Mouse (Mus musculus) lung, embryonic 15.5 days (tissue): ENCODE measurements at regions not wholly inside any gene's neighbourhood (a gene's known extent, or its start where the extent isn't known, plus 50 kb on each side); places are given as distances from the start of the nearest gene placed in this dataset.

Experiments
- ATAC-seq: fragments of 200-750 bp; cut with Nextera tagmentation; 2 replicates; pipeline ENCODE4 v1.8.0; 2017; ENCODE audit warnings: moderate number of reproducible peaks, borderline replicate concordance; ENCODE audit not compliant: low FRiP score, low TSS enrichment; ENCODE audit errors: extremely low read depth
- H3K27ac ChIP-seq: fragments of 300-500 bp; sonication (generic); 2 replicates; pipeline ENCODE4 v1.5.1; 2015; ENCODE audit warnings: moderate library complexity, mild to moderate bottlenecking, inconsistent platforms
- H3K27me3 ChIP-seq: fragments of 300-500 bp; sonication (generic); 2 replicates; pipeline ENCODE4 v1.6.1; 2015; ENCODE audit warnings: inconsistent platforms
- H3K36me3 ChIP-seq: fragments of 300-500 bp; sonication (generic); 2 replicates; pipeline ENCODE4 v1.6.1; 2015; ENCODE audit warnings: inconsistent platforms
- H3K4me1 ChIP-seq: fragments of 300-500 bp; sonication (generic); 2 replicates; pipeline ENCODE4 v1.6.1; 2015; ENCODE audit warnings: inconsistent platforms
- H3K4me2 ChIP-seq: fragments of 300-500 bp; sonication (generic); 2 replicates; pipeline ENCODE4 v1.6.1; 2015; ENCODE audit warnings: inconsistent platforms, mild to moderate bottlenecking, moderate library complexity
- H3K4me3 ChIP-seq: fragments of 300-500 bp; sonication (generic); 2 replicates; pipeline ENCODE4 v1.5.1; 2015; ENCODE audit warnings: mild to moderate bottlenecking, inconsistent platforms
- H3K9ac ChIP-seq: fragments of 300-500 bp; sonication (generic); 2 replicates; pipeline ENCODE4 v1.6.1; 2015; ENCODE audit warnings: inconsistent platforms
- H3K9me3 ChIP-seq: fragments of 300-500 bp; sonication (generic); 2 replicates; pipeline ENCODE4 v1.6.1; 2016; ENCODE audit warnings: inconsistent platforms
- WGBS: fragments of 180-500 bp; shearing (Covaris S2); methylation state at CpG from one replicate; pipeline ENCODE4 v1.1.7; 2015; 5-methylcytosine and 5-hydroxymethylcytosine counted together

- Histone ChIP-seq H3K4me2 (no peak overlapping the region), H3K36me3 (no peaks in the 10 kb centered on the region), H3K4me1 (no peaks in the 10 kb centered on the region), H3K9me3 (no peaks in the 10 kb centered on the region), H3K4me3 (no peak overlapping the region), H3K27me3 (no peaks in the 10 kb centered on the region), H3K9ac (no peak overlapping the region), H3K27ac (no peak overlapping the region)
- 90% methylated on average over 3 of the region's 3 CpGs for WGBS
- ATAC-seq, result no peak
These were observed 168.6 kb downstream of the Insc start for GRCm38 (mm10) chr7:114912109-114912508.

DNA sequence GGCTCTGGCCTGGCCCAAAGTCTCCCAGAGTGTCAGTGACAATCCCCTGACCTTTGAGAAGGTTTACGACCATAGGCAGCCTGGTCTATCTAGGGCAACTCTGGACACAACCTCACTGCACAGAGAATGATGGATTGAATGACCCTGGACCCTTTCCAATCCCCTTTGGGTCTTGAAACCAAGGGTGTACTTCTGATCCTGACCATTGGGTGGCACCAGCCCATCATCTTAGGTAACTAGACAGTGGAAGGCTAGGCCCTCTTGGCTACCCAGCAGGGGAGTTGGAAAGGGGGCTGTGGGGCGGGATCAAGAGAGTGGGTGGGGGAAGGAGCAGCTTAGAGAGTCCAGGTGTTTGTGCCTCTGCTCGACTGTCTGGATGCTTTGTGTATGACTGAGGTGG is 178.7 kb downstream of the Insc start:
- 6% methylated on average over 3 of the region's 3 CpGs for WGBS

DNA sequence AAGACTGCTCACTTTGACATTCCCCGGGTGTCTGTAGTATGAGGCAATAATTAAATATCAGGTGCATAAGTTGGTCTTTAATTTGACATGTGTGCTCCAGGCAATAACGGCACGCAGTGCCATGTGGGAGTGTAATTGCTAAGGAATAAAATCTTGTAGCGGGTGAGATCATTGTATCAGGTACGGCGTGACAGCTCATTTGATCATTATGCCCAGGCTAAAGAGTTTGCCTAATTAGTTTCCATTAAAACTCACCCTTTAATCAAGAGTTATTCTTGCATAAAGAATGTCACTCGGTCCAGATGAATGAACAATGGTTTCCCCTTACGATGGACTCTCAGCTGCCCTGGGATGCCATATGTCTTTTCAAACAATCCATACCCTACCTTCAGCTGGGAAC is 190.4 kb downstream of the Insc start:
- 88% methylated on average over 8 of the region's 8 CpGs for WGBS
- no peaks in the 10 kb centered on the region for H3K36me3 ChIP-seq
- H3K4me3 ChIP-seq, result no peak overlapping the region
- H3K4me2 ChIP-seq, result no peak overlapping the region
- H3K9ac ChIP-seq, result no peak overlapping the region
- H3K27me3 ChIP-seq, result no peaks in the 10 kb centered on the region
- no peak for ATAC-seq
- H3K4me1 ChIP-seq, result no peaks in the 10 kb centered on the region
- no peaks in the 10 kb centered on the region for H3K9me3 ChIP-seq
- no peak overlapping the region for H3K27ac ChIP-seq

More for the DNA sequence above, 178.7 kb downstream of the Insc start:
- H3K4me1 ChIP-seq, result no peaks in the 10 kb centered on the region
- peak; percentile 59; the same call in 1 of the 2 replicates for ATAC-seq
- no peak overlapping the region for H3K27ac ChIP-seq
- no peaks in the 10 kb centered on the region for H3K36me3 ChIP-seq
- peaks cover 5% of the 10 kb centered on the region; the same call in 1 of the 2 replicates for H3K27me3 ChIP-seq
- H3K4me2 ChIP-seq, result no peak overlapping the region
- no peak overlapping the region for H3K9ac ChIP-seq
- H3K9me3 ChIP-seq, result no peaks in the 10 kb centered on the region
- H3K4me3 ChIP-seq, result no peak overlapping the region

- no peak overlapping the region for H3K27ac ChIP-seq
- no peak for ATAC-seq
- H3K4me1 ChIP-seq, result no peaks in the 10 kb centered on the region
- no peak overlapping the region for H3K4me3 ChIP-seq
- no peaks in the 10 kb centered on the region for H3K9me3 ChIP-seq
- no peak overlapping the region for H3K4me2 ChIP-seq
- H3K36me3 ChIP-seq, result no peaks in the 10 kb centered on the region
- H3K27me3 ChIP-seq, result no peaks in the 10 kb centered on the region
- no peak overlapping the region for H3K9ac ChIP-seq
These were observed 207.3 kb downstream of the Insc start for GRCm38 (mm10) chr7:114950759-114951158.

- H3K27ac ChIP-seq, result no peak overlapping the region
- H3K9me3 ChIP-seq, result no peaks in the 10 kb centered on the region
- no peak overlapping the region for H3K4me3 ChIP-seq
- ATAC-seq, result no peak
- no peak overlapping the region for H3K4me2 ChIP-seq
- no peaks in the 10 kb centered on the region for H3K27me3 ChIP-seq
- no peaks in the 10 kb centered on the region for H3K36me3 ChIP-seq
- H3K4me1 ChIP-seq, result no peaks in the 10 kb centered on the region
- 59% methylated on average over 5 of the region's 5 CpGs for WGBS
- H3K9ac ChIP-seq, result no peak overlapping the region
These were observed 219.7 kb downstream of the Insc start for GRCm38 (mm10) chr7:114963206-114963605.

DNA sequence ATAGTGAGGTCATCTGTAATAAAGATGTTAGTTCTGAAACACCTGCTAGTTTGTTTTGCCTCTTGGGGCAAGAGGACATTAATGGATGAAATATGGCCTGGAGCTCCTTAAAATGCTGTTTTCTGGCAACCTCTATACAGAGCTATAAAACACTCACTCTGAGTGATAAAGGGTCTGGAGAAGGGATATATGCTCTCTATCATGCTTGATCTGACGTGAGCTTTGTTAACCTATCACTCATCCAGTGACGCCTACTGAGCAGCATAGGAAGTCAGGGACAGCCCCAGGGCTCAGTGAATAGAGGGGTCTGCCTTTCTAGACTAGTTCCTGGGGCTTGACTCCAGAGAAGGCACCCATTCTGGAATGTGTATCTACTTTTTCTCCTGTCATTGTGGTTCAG is 222.4 kb downstream of the Insc start:
- no peak for ATAC-seq
- H3K4me1 ChIP-seq, result no peaks in the 10 kb centered on the region
- no peaks in the 10 kb centered on the region for H3K36me3 ChIP-seq
- H3K27me3 ChIP-seq, result no peaks in the 10 kb centered on the region
- H3K27ac ChIP-seq, result no peak overlapping the region
- H3K9ac ChIP-seq, result no peak overlapping the region
- H3K4me3 ChIP-seq, result no peak overlapping the region
- no peak overlapping the region for H3K4me2 ChIP-seq
- WGBS, result 36% methylated on average over 2 of the region's 2 CpGs
- H3K9me3 ChIP-seq, result no peaks in the 10 kb centered on the region

DNA sequence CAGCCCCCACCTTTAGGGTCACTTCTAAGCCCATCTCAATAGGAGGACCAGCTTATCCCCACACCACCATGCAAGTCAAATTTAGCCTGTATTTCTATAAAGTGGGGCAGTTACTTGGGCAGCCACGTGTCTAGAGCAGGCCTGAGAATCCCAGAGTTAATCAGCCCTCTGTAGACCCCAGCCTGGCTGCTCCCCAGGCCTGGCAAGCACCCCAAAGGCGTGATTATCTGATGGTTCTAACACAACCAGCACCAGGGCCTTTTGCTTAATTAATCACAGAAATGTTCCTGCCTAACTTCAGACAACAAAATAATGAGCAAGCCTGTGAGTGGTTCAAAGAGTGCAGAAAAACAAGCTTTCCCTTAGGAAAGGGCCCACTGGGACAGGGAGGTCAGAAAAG is 243.0 kb downstream of the Insc start:
- 45% methylated on average over 2 of the region's 2 CpGs for WGBS
- Histone ChIP-seq H3K4me1 (0 out of 2 replicates have a peak, but pooled peaks cover 4% of the 10 kb centered on the region), H3K27me3 (no peaks in the 10 kb centered on the region), H3K4me3 (no peak overlapping the region), H3K9me3 (no peaks in the 10 kb centered on the region), H3K9ac (no peak overlapping the region), H3K27ac (no peak overlapping the region), H3K36me3 (no peaks in the 10 kb centered on the region), H3K4me2 (no peak overlapping the region)
- ATAC-seq, result no peak

- ATAC-seq, result 0 out of 2 replicates have a peak, but pooled peaks have one; percentile 31
- no peaks in the 10 kb centered on the region for H3K27me3 ChIP-seq
- H3K4me1 ChIP-seq, result 0 out of 2 replicates have a peak, but pooled peaks cover 4% of the 10 kb centered on the region
- no peak overlapping the region for H3K9ac ChIP-seq
- WGBS, result 45% methylated on average over 5 of the region's 5 CpGs
- H3K4me2 ChIP-seq, result no peak overlapping the region
- no peaks in the 10 kb centered on the region for H3K9me3 ChIP-seq
- H3K27ac ChIP-seq, result 0 out of 2 replicates have a peak overlapping the region, but pooled peaks have one; percentile 20
- H3K4me3 ChIP-seq, result no peak overlapping the region
- no peaks in the 10 kb centered on the region for H3K36me3 ChIP-seq
These were observed 247.8 kb downstream of the Insc start for GRCm38 (mm10) chr7:114991255-114991654.

GRCm38 (mm10) chr7:114992440-114992839 is 248.9 kb downstream of the Insc start:
- no peaks in the 10 kb centered on the region for H3K36me3 ChIP-seq
- no peaks in the 10 kb centered on the region for H3K27me3 ChIP-seq
- H3K9me3 ChIP-seq, result no peaks in the 10 kb centered on the region
- no peak overlapping the region for H3K9ac ChIP-seq
- H3K4me2 ChIP-seq, result no peak overlapping the region
- 75% methylated on average over 3 of the region's 3 CpGs for WGBS
- no peak overlapping the region for H3K27ac ChIP-seq
- H3K4me3 ChIP-seq, result no peak overlapping the region
- H3K4me1 ChIP-seq, result 0 out of 2 replicates have a peak, but pooled peaks cover 4% of the 10 kb centered on the region
- peak; percentile 75; the same call in 1 of the 2 replicates for ATAC-seq

GRCm38 (mm10) chr7:115000796-115001524 is 257.5 kb downstream of the Insc start:
- Histone ChIP-seq H3K4me2 (no peak overlapping the region; the same call in 1 of the 2 replicates), H3K27ac (no peak overlapping the region), H3K9ac (no peak overlapping the region), H3K4me3 (no peak overlapping the region), H3K4me1 (peaks cover 10% of the 10 kb centered on the region), H3K27me3 (no peaks in the 10 kb centered on the region), H3K9me3 (no peaks in the 10 kb centered on the region), H3K36me3 (no peaks in the 10 kb centered on the region)
- 36% methylated on average over 7 of the region's 7 CpGs for WGBS
- peak; percentile 76; the same call in 1 of the 2 replicates for ATAC-seq

GRCm38 (mm10) chr7:115014253-115014998 is 270.9 kb downstream of the Insc start:
- H3K9me3 ChIP-seq, result no peaks in the 10 kb centered on the region
- H3K27ac ChIP-seq, result no peak overlapping the region
- H3K27me3 ChIP-seq, result no peaks in the 10 kb centered on the region
- H3K4me3 ChIP-seq, result no peak overlapping the region
- H3K36me3 ChIP-seq, result no peaks in the 10 kb centered on the region
- 21% methylated on average over 11 of the region's 11 CpGs for WGBS
- no peak overlapping the region for H3K9ac ChIP-seq
- H3K4me2 ChIP-seq, result 0 out of 2 replicates have a peak overlapping the region, but pooled peaks have one; percentile 22
- peaks cover 11% of the 10 kb centered on the region for H3K4me1 ChIP-seq
- ATAC-seq, result no peak

- WGBS, result 37% methylated on average over 4 of the region's 4 CpGs
- Histone ChIP-seq H3K4me1 (peaks cover 4% of the 10 kb centered on the region), H3K9me3 (no peaks in the 10 kb centered on the region), H3K4me2 (no peak overlapping the region), H3K4me3 (no peak overlapping the region), H3K27ac (peak overlapping the region; percentile 59), H3K36me3 (no peaks in the 10 kb centered on the region), H3K27me3 (no peaks in the 10 kb centered on the region), H3K9ac (no peak overlapping the region)
- ATAC-seq, result peak; percentile 72; the same call in 1 of the 2 replicates
These were observed 276.0 kb downstream of the Insc start for GRCm38 (mm10) chr7:115019369-115019958.
